Mouse (Mus musculus) ovary, postnatal 10 days (tissue): Measurements from ENCODE around the gene Otx2.

Experiments
- DNase-seq: peaks from one replicate; pipeline ENCODE4 v3.0.0; 2022; ENCODE audit warnings: low spot score

Gene Otx2

GRCm38 (mm10) chr14:48668761-48669303 is 4.8 kb downstream of the Otx2 start:
- no peak for DNase-seq

GRCm38 (mm10) chr14:48668051-48668481 is 5.6 kb downstream of the Otx2 start:
- DNase-seq, result no peak

- no peak for DNase-seq
These were observed 6.2 kb downstream of the Otx2 start for GRCm38 (mm10) chr14:48667396-48667795.

GRCm38 (mm10) chr14:48666771-48667170 is 6.8 kb downstream of the Otx2 start:
- no peak for DNase-seq

GRCm38 (mm10) chr14:48665816-48666661 is 7.6 kb downstream of the Otx2 start:
- no peak for DNase-seq

GRCm38 (mm10) chr14:48664841-48665815 is 8.5 kb downstream of the Otx2 start:
- DNase-seq, result no peak

GRCm38 (mm10) chr14:48664001-48664810 is 9.4 kb downstream of the Otx2 start:
- no peak for DNase-seq

- DNase-seq, result no peak
These were observed 10.1 kb downstream of the Otx2 start for GRCm38 (mm10) chr14:48663531-48663930.

- no peak for DNase-seq
These were observed 10.9 kb downstream of the Otx2 start for GRCm38 (mm10) chr14:48662568-48663236.

- no peak for DNase-seq
These were observed 11.7 kb downstream of the Otx2 start for GRCm38 (mm10) chr14:48661646-48662567.

- no peak for DNase-seq
These were observed 12.5 kb downstream of the Otx2 start for GRCm38 (mm10) chr14:48661151-48661550.

- no peak for DNase-seq
These were observed 13.0 kb downstream of the Otx2 start for GRCm38 (mm10) chr14:48660593-48660992.

GRCm38 (mm10) chr14:48659661-48660060 is 14.0 kb downstream of the Otx2 start:
- DNase-seq, result no peak

- no peak for DNase-seq
These were observed 16.4 kb downstream of the Otx2 start for GRCm38 (mm10) chr14:48657241-48657640.

- DNase-seq, result no peak
These were observed 16.9 kb downstream of the Otx2 start for GRCm38 (mm10) chr14:48656711-48657110.

GRCm38 (mm10) chr14:48655792-48656550 is 17.6 kb downstream of the Otx2 start:
- no peak for DNase-seq

GRCm38 (mm10) chr14:48655073-48655791 is 18.4 kb downstream of the Otx2 start:
- DNase-seq, result no peak

- DNase-seq, result no peak
These were observed 19.0 kb downstream of the Otx2 start for GRCm38 (mm10) chr14:48654551-48655072.
